Mouse (Mus musculus): ENCODE results near the gene Slc11a1. TPM values are rescaled to one million over a fixed set of nuclear protein-coding genes. Genes with fewer than 3 reads are reported as not detected.
"Not testable (repeated sequence)": the region's sequence is repeated elsewhere in the genome, so short reads cannot be mapped to it uniquely, and the experiment has no call there.

Gene Slc11a1
- polyA plus RNA-seq, 1 experiment from 2014 or later = 6.1 TPM

DNA sequence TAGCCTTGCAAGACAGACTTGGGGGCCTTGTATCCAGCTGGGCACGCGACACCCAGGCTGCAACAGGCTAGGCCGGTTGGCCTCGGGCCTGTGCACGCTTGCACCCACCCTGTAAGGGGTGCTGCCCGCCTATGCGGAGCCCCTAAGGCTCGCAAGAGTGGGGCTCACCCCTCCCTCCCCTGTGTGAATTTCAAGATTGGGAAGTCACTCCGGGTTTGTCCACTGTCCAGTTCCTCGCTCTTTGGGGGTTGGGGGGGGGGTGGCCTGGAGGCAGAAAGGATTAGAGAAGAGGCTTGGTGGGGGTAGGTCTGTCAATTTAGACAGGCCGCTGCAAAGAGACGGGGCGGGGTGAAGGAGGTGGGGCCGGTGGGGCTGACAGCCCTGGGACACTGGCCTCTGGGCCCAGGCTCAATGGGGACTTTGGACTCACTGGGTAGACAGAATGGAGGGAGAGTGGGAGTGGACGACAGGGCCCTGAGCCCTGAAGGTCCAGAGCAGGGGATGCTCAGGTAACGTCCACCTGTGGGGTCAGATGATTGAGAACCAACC lies 17.5 kb downstream of the Slc11a1 start:
- Histone ChIP-seq H3K27ac (ENCODE audit: low read length) (peak overlapping the region; percentile 99), H3K27me3 (ENCODE audit: control insufficient read depth, insufficient read depth, low read length) (no peaks in the 10 kb centered on the region), H3K9me3 (ENCODE audit: control insufficient read depth, low read depth, low read length) (no peaks in the 10 kb centered on the region), H3K9ac (replicated peaks; ENCODE audit: low read depth, low read length) (peak overlapping the region; percentile 99), H3K36me3 (ENCODE audit: control insufficient read depth, insufficient read depth, low read length) (peaks cover 21% of the 10 kb centered on the region), H3K4me1 (ENCODE audit: control insufficient read depth, insufficient read depth, low read length) (peaks cover 29% of the 10 kb centered on the region; the same call in 1 of the 2 replicates), H3K4me3 (ENCODE audit: low read depth, low read length) (peak overlapping the region; percentile 95), H3K4me2 (replicated peaks; ENCODE audit: low read depth, low read length) (peak overlapping the region; percentile 92)
- peak; percentile 2; the same call in 1 of the 2 replicates for ATAC-seq (ENCODE audit: insufficient number of reproducible peaks, insufficient read depth, low FRiP score, low read depth)
- WGBS = 2% methylated on average over 16 of the region's 16 CpGs

DNA sequence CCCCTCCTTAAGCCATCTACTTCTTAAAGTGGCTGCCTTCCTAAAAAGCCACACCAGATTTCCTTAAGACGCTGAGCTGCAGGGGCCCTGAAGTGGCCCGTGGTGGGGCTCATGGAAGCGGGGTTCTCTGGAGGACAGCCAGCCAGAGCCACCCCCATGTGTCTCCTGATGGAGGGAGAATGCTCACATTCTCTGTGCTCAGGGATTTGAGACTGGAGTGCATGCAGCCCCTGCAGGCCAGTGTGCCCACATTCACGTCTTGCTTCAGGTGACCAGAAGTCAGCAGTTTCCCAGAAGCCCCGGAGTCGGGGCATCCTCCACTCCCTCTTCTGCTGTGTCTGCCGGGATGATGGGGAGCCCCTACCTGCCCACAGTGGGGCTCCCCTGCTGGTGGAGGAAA lies 18.0 kb downstream of the Slc11a1 start:
- no peak for ATAC-seq (ENCODE audit: insufficient number of reproducible peaks, insufficient read depth, low FRiP score, low read depth)

GRCm38 (mm10) chr1:74393697-74394096 lies 18.7 kb downstream of the Slc11a1 start:
- no peaks in the 10 kb centered on the region for H3K27me3 ChIP-seq (ENCODE audit: control insufficient read depth, insufficient read depth, low read length)
- H3K4me3 ChIP-seq (ENCODE audit: low read depth, low read length) = no peak overlapping the region
- H3K9ac ChIP-seq (replicated peaks; ENCODE audit: low read depth, low read length) = no peak overlapping the region
- H3K4me1 ChIP-seq (ENCODE audit: control insufficient read depth, insufficient read depth, low read length) = peaks cover 23% of the 10 kb centered on the region; the same call in 1 of the 2 replicates
- no peak for ATAC-seq (ENCODE audit: insufficient number of reproducible peaks, insufficient read depth, low FRiP score, low read depth)
- peaks cover 21% of the 10 kb centered on the region for H3K36me3 ChIP-seq (ENCODE audit: control insufficient read depth, insufficient read depth, low read length)
- H3K4me2 ChIP-seq (replicated peaks; ENCODE audit: low read depth, low read length) = no peak overlapping the region
- WGBS = 78% methylated on average over 9 of the region's 9 CpGs
- H3K9me3 ChIP-seq (ENCODE audit: control insufficient read depth, low read depth, low read length) = no peaks in the 10 kb centered on the region
- no peak overlapping the region for H3K27ac ChIP-seq (ENCODE audit: low read length)

More for the DNA sequence above, 18.0 kb downstream of the Slc11a1 start:
- peak overlapping the region; percentile 99; the same call in 1 of the 2 replicates for H3K27ac ChIP-seq (ENCODE audit: low read length)
- H3K36me3 ChIP-seq (ENCODE audit: control insufficient read depth, insufficient read depth, low read length) = peaks cover 21% of the 10 kb centered on the region
- no peaks in the 10 kb centered on the region for H3K9me3 ChIP-seq (ENCODE audit: control insufficient read depth, low read depth, low read length)
- 38% methylated on average over 7 of the region's 7 CpGs for WGBS
- H3K4me1 ChIP-seq (ENCODE audit: control insufficient read depth, insufficient read depth, low read length) = peaks cover 24% of the 10 kb centered on the region; the same call in 1 of the 2 replicates
- peak overlapping the region; percentile 95 for H3K4me3 ChIP-seq (ENCODE audit: low read depth, low read length)
- H3K9ac ChIP-seq (replicated peaks; ENCODE audit: low read depth, low read length) = peak overlapping the region; percentile 99
- peak overlapping the region; percentile 92 for H3K4me2 ChIP-seq (replicated peaks; ENCODE audit: low read depth, low read length)
- H3K27me3 ChIP-seq (ENCODE audit: control insufficient read depth, insufficient read depth, low read length) = no peaks in the 10 kb centered on the region

DNA sequence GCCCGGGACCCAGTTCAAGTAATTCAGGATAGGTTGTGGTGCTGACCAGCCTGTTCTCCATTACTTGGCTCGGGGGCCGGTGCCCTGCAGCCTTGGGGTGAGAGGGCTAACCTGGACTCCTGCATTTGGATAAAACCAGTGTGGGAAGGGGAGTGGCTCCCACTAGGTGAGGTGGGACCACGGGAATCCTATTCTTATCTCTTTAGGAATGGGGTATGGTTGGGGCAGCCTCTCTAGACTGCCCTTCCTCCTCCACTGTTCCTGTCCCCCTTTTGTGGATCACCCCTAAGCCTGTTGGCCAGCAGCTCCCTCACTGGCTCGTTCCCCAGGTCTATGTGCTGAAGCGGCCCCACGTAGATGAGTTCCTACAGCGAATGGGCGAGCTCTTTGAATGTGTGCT lies 19.3 kb downstream of the Slc11a1 start:
- H3K4me2 ChIP-seq (replicated peaks; ENCODE audit: low read depth, low read length) = no peak overlapping the region
- WGBS = 91% methylated on average over 9 of the region's 9 CpGs
- H3K27ac ChIP-seq (ENCODE audit: low read length) = no peak overlapping the region
- peaks cover 23% of the 10 kb centered on the region; the same call in 1 of the 2 replicates for H3K4me1 ChIP-seq (ENCODE audit: control insufficient read depth, insufficient read depth, low read length)
- ATAC-seq (ENCODE audit: insufficient number of reproducible peaks, insufficient read depth, low FRiP score, low read depth) = no peak
- no peak overlapping the region for H3K9ac ChIP-seq (replicated peaks; ENCODE audit: low read depth, low read length)
- H3K4me3 ChIP-seq (ENCODE audit: low read depth, low read length) = no peak overlapping the region
- H3K36me3 ChIP-seq (ENCODE audit: control insufficient read depth, insufficient read depth, low read length) = peaks cover 21% of the 10 kb centered on the region
- H3K9me3 ChIP-seq (ENCODE audit: control insufficient read depth, low read depth, low read length) = no peaks in the 10 kb centered on the region
- H3K27me3 ChIP-seq (ENCODE audit: control insufficient read depth, insufficient read depth, low read length) = no peaks in the 10 kb centered on the region

DNA sequence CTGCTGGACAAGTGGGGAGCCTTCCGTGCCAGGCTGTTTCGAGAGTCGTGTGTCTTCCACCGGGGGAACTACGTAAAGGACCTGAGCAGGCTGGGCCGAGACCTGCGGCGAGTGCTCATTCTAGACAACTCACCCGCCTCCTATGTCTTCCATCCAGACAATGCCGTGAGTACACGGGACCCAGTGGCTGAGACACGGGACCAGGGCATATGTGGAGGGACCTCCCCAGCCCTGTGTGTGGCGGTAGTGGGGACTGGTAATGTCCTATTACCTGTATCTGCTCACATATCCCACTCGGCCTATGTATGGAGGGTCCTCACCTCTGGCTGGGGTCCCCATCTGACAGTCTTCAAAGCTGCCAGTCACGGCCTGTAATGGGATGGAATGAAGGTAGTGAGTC lies 19.9 kb downstream of the Slc11a1 start:
- H3K4me1 ChIP-seq (ENCODE audit: control insufficient read depth, insufficient read depth, low read length) = peaks cover 23% of the 10 kb centered on the region; the same call in 1 of the 2 replicates
- H3K9ac ChIP-seq (replicated peaks; ENCODE audit: low read depth, low read length) = no peak overlapping the region
- H3K9me3 ChIP-seq (ENCODE audit: control insufficient read depth, low read depth, low read length) = no peaks in the 10 kb centered on the region
- no peak overlapping the region for H3K4me2 ChIP-seq (replicated peaks; ENCODE audit: low read depth, low read length)
- H3K4me3 ChIP-seq (ENCODE audit: low read depth, low read length) = no peak overlapping the region
- peaks cover 21% of the 10 kb centered on the region for H3K36me3 ChIP-seq (ENCODE audit: control insufficient read depth, insufficient read depth, low read length)
- no peaks in the 10 kb centered on the region for H3K27me3 ChIP-seq (ENCODE audit: control insufficient read depth, insufficient read depth, low read length)
- no peak for ATAC-seq (ENCODE audit: insufficient number of reproducible peaks, insufficient read depth, low FRiP score, low read depth)
- H3K27ac ChIP-seq (ENCODE audit: low read length) = no peak overlapping the region
- 90% methylated on average over 15 of the region's 15 CpGs for WGBS

GRCm38 (mm10) chr1:74395290-74395689 lies 20.3 kb downstream of the Slc11a1 start:
- Histone ChIP-seq H3K36me3 (ENCODE audit: control insufficient read depth, insufficient read depth, low read length) (peaks cover 21% of the 10 kb centered on the region), H3K4me1 (ENCODE audit: control insufficient read depth, insufficient read depth, low read length) (peaks cover 20% of the 10 kb centered on the region; the same call in 1 of the 2 replicates), H3K27ac (ENCODE audit: low read length) (no peak overlapping the region), H3K9ac (replicated peaks; ENCODE audit: low read depth, low read length) (no peak overlapping the region), H3K9me3 (ENCODE audit: control insufficient read depth, low read depth, low read length) (no peaks in the 10 kb centered on the region), H3K27me3 (ENCODE audit: control insufficient read depth, insufficient read depth, low read length) (no peaks in the 10 kb centered on the region), H3K4me3 (ENCODE audit: low read depth, low read length) (no peak overlapping the region), H3K4me2 (replicated peaks; ENCODE audit: low read depth, low read length) (no peak overlapping the region)
- 85% methylated on average over 13 of the region's 13 CpGs for WGBS
- ATAC-seq (ENCODE audit: insufficient number of reproducible peaks, insufficient read depth, low FRiP score, low read depth) = no peak

GRCm38 (mm10) chr1:74396456-74397222 lies 21.6 kb downstream of the Slc11a1 start:
- not testable (repeated sequence) for H3K9me3 ChIP-seq (ENCODE audit: control insufficient read depth, low read depth, low read length); H3K9ac ChIP-seq (replicated peaks; ENCODE audit: low read depth, low read length); H3K27me3 ChIP-seq (ENCODE audit: control insufficient read depth, insufficient read depth, low read length); ATAC-seq (ENCODE audit: insufficient number of reproducible peaks, insufficient read depth, low FRiP score, low read depth)
- peaks cover 14% of the 10 kb centered on the region; the same call in 1 of the 2 replicates for H3K4me1 ChIP-seq (ENCODE audit: control insufficient read depth, insufficient read depth, low read length)
- H3K4me2 ChIP-seq (replicated peaks; ENCODE audit: low read depth, low read length) = peak overlapping the region; percentile 75; the same call in 1 of the 2 replicates
- H3K27ac ChIP-seq (ENCODE audit: low read length) = peak overlapping the region; percentile 85
- peak overlapping the region; percentile 35 for H3K4me3 ChIP-seq (ENCODE audit: low read depth, low read length)
- H3K36me3 ChIP-seq (ENCODE audit: control insufficient read depth, insufficient read depth, low read length) = peaks cover 21% of the 10 kb centered on the region
- 5% methylated on average over 11 of the region's 12 CpGs for WGBS

DNA sequence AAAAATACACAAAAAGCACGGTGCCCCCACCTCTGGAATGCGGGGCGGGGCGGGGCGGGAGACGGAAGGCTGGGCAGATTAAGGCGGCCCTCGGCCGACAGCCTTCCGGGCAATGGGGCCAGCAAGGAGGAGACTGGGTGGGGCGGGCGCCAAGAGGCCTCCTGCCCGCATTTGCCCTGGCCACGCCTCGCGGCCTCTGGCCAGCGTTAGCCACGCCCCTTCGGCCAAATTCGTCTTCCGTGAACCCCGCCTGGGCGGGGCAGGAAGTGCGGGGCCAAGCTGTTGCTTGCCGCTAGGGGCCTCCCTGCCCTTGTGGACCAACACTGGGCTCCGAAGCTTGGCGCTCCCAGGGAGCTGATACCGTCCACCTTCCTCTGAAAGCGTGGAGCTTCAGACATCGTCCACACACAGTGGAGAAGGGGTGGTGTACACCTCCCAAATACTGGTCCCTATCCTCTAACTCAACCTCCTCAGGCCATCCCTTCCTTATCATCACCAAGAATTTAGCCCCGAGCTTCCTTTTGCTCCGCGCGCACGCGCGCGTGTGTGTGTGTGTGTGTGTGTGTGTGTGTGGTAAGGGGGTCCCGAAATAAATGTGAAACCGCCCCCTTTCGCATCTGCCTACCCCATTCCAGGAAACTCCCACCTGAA lies 22.4 kb downstream of the Slc11a1 start:
- ATAC-seq (ENCODE audit: insufficient number of reproducible peaks, insufficient read depth, low FRiP score, low read depth) = peak; percentile 92
- peak overlapping the region; percentile 45; the same call in 1 of the 2 replicates for H3K9ac ChIP-seq (replicated peaks; ENCODE audit: low read depth, low read length)
- peaks cover 21% of the 10 kb centered on the region for H3K36me3 ChIP-seq (ENCODE audit: control insufficient read depth, insufficient read depth, low read length)
- no peaks in the 10 kb centered on the region for H3K27me3 ChIP-seq (ENCODE audit: control insufficient read depth, insufficient read depth, low read length)
- peak overlapping the region; percentile 35 for H3K4me3 ChIP-seq (ENCODE audit: low read depth, low read length)
- H3K4me2 ChIP-seq (replicated peaks; ENCODE audit: low read depth, low read length) = peak overlapping the region; percentile 75
- H3K27ac ChIP-seq (ENCODE audit: low read length) = peak overlapping the region; percentile 89
- peaks cover 13% of the 10 kb centered on the region; the same call in 1 of the 2 replicates for H3K4me1 ChIP-seq (ENCODE audit: control insufficient read depth, insufficient read depth, low read length)
- WGBS = under 1% methylated on average over 41 of the region's 41 CpGs
- no peaks in the 10 kb centered on the region for H3K9me3 ChIP-seq (ENCODE audit: control insufficient read depth, low read depth, low read length)
